22 mouse cellular contexts compared by ENCODE assay signal in genomic region chr4:153424324-153424723, GRCm38 (mm10). TPM values are rescaled to one million over a fixed set of nuclear protein-coding genes. Genes with fewer than 3 reads are reported as not detected.
DNase-seq lines count a peak whose midpoint lies in the region.
"Had no signal": no experiment of that assay in that cellular context is flagged by ENCODE, and none has a peak within 500 bp of the region (broad histone marks: within the 10 kb centered on the region; RNA-seq: fewer than 3 reads in every experiment).

No protein-coding gene starts in this region.

- intact Hi-C loops in left cerebral cortex, postnatal 36 days (cut with DNase I): loop anchor here (5.0 kb wide), 1 partner anchor 38 kb away; no protein-coding TSS in a partner anchor

- peak; percentile 59 to 72 for DNase-seq in left cerebral cortex, adult 18-20 months (ENCODE audit: low spot score in 2 of 2)
- DNase-seq in left cerebral cortex, adult 11 months (ENCODE audit: low spot score): no peak
- peak; percentile 70 to 75 for DNase-seq in right cerebral cortex, adult 2 months (ENCODE audit: low spot score in 2 of 2)
- no peak for DNase-seq in right cerebral cortex, postnatal 4 days
- DNase-seq in left cerebral cortex, postnatal 36 days (ENCODE audit: low spot score in 2 of 2): peak; percentile 65 to 74
- no peak for DNase-seq in testis, postnatal 10 days (ENCODE audit: low spot score)
- DNase-seq in gastrocnemius, postnatal 4 days (ENCODE audit: low spot score in 2 of 2): no peak
- DNase-seq: adrenal gland, postnatal 14 days; cerebellum, adult 18-20 months; cerebellum, postnatal 10 days; gastrocnemius, postnatal 14 days; heart, adult 11 months; heart, postnatal 36 days; kidney, adult 9 months; kidney, postnatal 14 days; liver, embryonic 13.5 days; lung, adult 18-20 months; lung, postnatal 4 days; spleen, adult 18-20 months had no signal

RNA-seq across cellular contexts. Expression of gene Ajap1, which starts 58.3 kb away (rescaled TPM):
- 10 to 100 TPM; 57.4 to 58.1 TPM for total RNA-seq in left cerebral cortex, adult 18-20 months (2021)
- 10 to 100 TPM; 51.7 to 63.4 TPM for total RNA-seq in left cerebral cortex, postnatal 36 days (2021)
- total RNA-seq in gastrocnemius, postnatal 4 days (2021): 1 to 10 TPM; 1.9 to 2.0 TPM
- total RNA-seq: common myeloid progenitor, adult 5-6 weeks; MEL; neutrophil, adult 5-6 weeks had no signal

Comparison
In these comparisons a context has a peak if more than half of its experiments do, and no peak if none do; other contexts are left out.
1. DNase-seq: peak in left cerebral cortex, adult 18-20 months (2 of 2), right cerebral cortex, adult 2 months (2 of 2) and left cerebral cortex, postnatal 36 days (2 of 2); none in left cerebral cortex, adult 11 months (single experiment), right cerebral cortex, postnatal 4 days (single experiment), testis, postnatal 10 days (single experiment) and gastrocnemius, postnatal 4 days (0 of 2).
2. RNA of gene Ajap1, which starts 58.3 kb away (total RNA-seq): 51.7 to 63.4 TPM in left cerebral cortex, postnatal 36 days and 57.4 to 58.1 TPM in left cerebral cortex, adult 18-20 months; 1.9 to 2.0 TPM in gastrocnemius, postnatal 4 days; every median in the first group is over 10 times any median in the second.